In the genomic region with DNA sequence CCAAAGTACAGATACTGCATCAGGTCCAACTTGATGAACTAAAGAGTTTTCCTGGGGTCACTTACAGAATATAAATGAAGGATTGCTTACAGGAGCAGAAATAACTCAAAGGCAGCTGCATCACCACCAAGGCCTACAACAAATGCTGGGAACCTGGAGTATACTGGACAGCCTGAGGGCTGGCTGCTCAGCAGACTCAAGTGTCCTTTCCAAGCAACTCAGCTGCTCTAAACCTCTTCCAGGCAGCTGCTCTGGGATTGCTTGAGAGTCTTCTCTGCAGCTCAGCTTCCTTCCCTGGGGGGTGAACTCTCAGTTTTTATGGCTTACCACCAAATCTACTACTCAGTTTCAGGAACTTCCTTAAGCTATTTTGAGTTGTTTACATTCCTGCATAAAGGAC, we compare ENCODE assay signal across 10 mouse cellular contexts.
"Had no signal": no experiment of that assay in that cellular context is flagged by ENCODE, and none has a peak within 500 bp of the region (broad histone marks: within the 10 kb centered on the region; RNA-seq: fewer than 3 reads in every experiment).

No protein-coding gene starts in this region.

- H3K4me3 ChIP-seq: kidney, embryonic 15.5 days; left cerebral cortex, adult 2 months; limb, embryonic 12.5 days; liver, embryonic 13.5 days; neural tube, embryonic 13.5 days had no signal

- DNase-seq: layer of hippocampus, postnatal 36 days; liver, embryonic 13.5 days; thymus, adult 18-20 months; thymus, postnatal 36 days had no signal

- H3K27me3 ChIP-seq: kidney, embryonic 15.5 days; limb, embryonic 12.5 days; liver, embryonic 13.5 days; neural tube, embryonic 13.5 days had no signal

- H3K4me2 ChIP-seq: kidney, embryonic 15.5 days; limb, embryonic 12.5 days; liver, embryonic 13.5 days; lung, embryonic 14.5 days; midbrain, embryonic 11.5 days; neural tube, embryonic 13.5 days had no signal

- H3K9ac ChIP-seq: kidney, embryonic 15.5 days; limb, embryonic 12.5 days; liver, embryonic 13.5 days; lung, embryonic 14.5 days; neural tube, embryonic 13.5 days had no signal

- H3K36me3 ChIP-seq: neural tube, embryonic 13.5 days had no signal

- H3K27ac ChIP-seq: kidney, embryonic 15.5 days; left cerebral cortex, adult 2 months; limb, embryonic 12.5 days; liver, embryonic 13.5 days; neural tube, embryonic 13.5 days had no signal

- H3K4me1 ChIP-seq: kidney, embryonic 15.5 days; limb, embryonic 12.5 days; liver, embryonic 13.5 days; neural tube, embryonic 13.5 days had no signal

- H3K9me3 ChIP-seq: kidney, embryonic 15.5 days; limb, embryonic 12.5 days; liver, embryonic 13.5 days; neural tube, embryonic 13.5 days had no signal
